Mouse (Mus musculus) C2C12 (cell line): Measurements from ENCODE around the gene Ccdc80. TPM values are rescaled to one million over a fixed set of nuclear protein-coding genes. Genes with fewer than 3 reads are reported as not detected.

ENCODE experiments used
- H3K27me3 ChIP-seq: one replicate; pipeline ENCODE4 v1.6.1; 2011; ENCODE audit not compliant: control insufficient read depth, insufficient read depth, insufficient read length
- H3K36me3 ChIP-seq: one replicate; pipeline ENCODE4 v1.6.1; 2011; ENCODE audit not compliant: control insufficient read depth, insufficient read depth
- H3K4me3 ChIP-seq: one replicate; pipeline ENCODE4 v1.5.1; 2011; ENCODE audit warnings: mild to moderate bottlenecking, control low read depth; ENCODE audit not compliant: poor library complexity, insufficient read depth, severe bottlenecking
- H3K79me2 ChIP-seq: one replicate; pipeline ENCODE4 v1.6.1; 2011; ENCODE audit not compliant: control insufficient read depth, insufficient read depth
- H3K79me3 ChIP-seq: one replicate; pipeline ENCODE4 v1.6.1; 2011; ENCODE audit warnings: low read depth, control low read depth
- H3ac ChIP-seq: one replicate; pipeline ENCODE3; 2011; ENCODE audit warnings: low read depth; ENCODE audit not compliant: control insufficient read depth, insufficient read length
- CEBPB ChIP-seq: IDR thresholded peaks from one replicate; pipeline ENCODE4 v1.6.1; 2011; ENCODE audit warnings: low read depth, mild to moderate bottlenecking, control low read depth, moderate library complexity
- CTCF ChIP-seq: IDR thresholded peaks from one replicate; pipeline ENCODE4 v1.5.1; 2011; ENCODE audit not compliant: control insufficient read depth, insufficient read depth, insufficient read length
- FOSL1 ChIP-seq: IDR thresholded peaks from one replicate; pipeline ENCODE4 v1.8.0; 2011; ENCODE audit warnings: mild to moderate bottlenecking, low read length; ENCODE audit not compliant: poor library complexity, insufficient read depth, severe bottlenecking
- MAX ChIP-seq: IDR thresholded peaks from one replicate; pipeline ENCODE4 v1.6.1; 2011; ENCODE audit warnings: mild to moderate bottlenecking, control low read depth
- MYOD1 ChIP-seq: IDR thresholded peaks from one replicate; pipeline ENCODE4 v1.6.1; 2011; ENCODE audit warnings: low read depth; ENCODE audit not compliant: control insufficient read depth, insufficient read length
- MYOG ChIP-seq: IDR thresholded peaks from one replicate; pipeline ENCODE4 v1.6.1; 2011; ENCODE audit not compliant: control insufficient read depth, insufficient read length; ENCODE audit errors: extremely low read depth
- USF1 ChIP-seq: IDR thresholded peaks from one replicate; pipeline ENCODE4 v1.6.1; 2011; ENCODE audit warnings: low read depth, mild to moderate bottlenecking, control low read depth, moderate library complexity
- polyA plus RNA-seq: library from polyadenylated mRNA; unstranded; fragments of >200 nt; fragmentation: generic; extraction: Trizol; gene quantifications from one replicate; pipeline ENCODE4 v1.2.1, GENCODE M21; 2012; ENCODE audit warnings: missing spikeins

Ccdc80 gene
- polyA plus RNA-seq, 1 experiment = 5.8 TPM

DNA sequence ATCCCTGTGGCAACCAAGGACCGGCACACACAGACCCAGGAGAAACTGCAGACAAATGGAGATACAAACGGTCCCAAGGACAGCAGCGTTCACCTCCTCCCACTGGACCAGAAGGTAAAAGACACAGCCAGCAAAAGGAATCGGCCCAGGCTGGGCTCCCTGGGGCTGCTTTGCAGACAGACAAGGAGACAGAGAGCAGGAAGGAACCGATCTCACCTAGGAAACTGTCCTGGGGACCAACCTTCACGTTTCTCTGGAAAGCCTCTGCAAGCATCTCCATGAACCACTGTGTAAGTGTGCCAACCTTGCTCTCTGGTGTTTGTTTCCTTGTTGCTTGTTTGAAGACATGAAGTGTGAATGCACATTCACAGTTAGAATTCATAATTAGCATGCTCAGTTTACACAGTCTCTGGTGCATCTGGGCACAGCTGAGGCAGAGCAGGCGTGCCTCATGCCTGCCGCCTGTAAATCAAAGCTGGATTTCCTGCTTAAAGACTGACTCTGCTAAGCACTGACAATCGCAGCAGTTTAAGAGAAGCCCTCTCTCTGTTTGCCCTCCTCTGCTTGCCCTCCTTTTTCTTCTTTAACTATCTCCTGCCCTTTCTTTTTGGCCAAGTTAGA, 1.0 kb downstream of the Ccdc80 start:
- Histone ChIP-seq H3K4me3 (no peak overlapping the region), H3K79me2 (no peaks in the 10 kb centered on the region), H3ac (no peak overlapping the region), H3K79me3 (no peaks in the 10 kb centered on the region), H3K36me3 (no peaks in the 10 kb centered on the region), H3K27me3 (no peaks in the 10 kb centered on the region)
- no peak for TF ChIP-seq FOSL1
- TF ChIP-seq USF1 = no peak
- no peak for TF ChIP-seq MYOD1
- no peak for TF ChIP-seq CTCF

DNA sequence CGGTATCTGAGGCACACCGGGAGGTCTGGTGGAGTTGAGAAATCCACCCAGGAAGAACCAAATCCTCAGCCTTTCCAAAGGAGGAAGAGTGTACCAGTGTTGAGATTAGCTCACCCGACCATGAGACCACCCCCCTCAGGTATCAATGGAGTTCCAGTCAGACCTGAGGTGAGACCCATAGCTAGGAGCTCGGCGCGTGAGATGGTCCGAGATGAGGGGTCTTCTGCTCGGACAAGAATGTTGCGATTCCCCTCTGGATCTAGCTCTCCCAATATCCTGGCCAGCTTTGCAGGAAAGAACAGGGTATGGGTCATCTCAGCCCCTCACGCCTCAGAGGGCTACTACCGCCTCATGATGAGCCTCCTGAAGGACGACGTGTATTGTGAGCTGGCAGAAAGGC, 1.8 kb downstream of the Ccdc80 start:
- no peak for TF ChIP-seq CEBPB
- no peak for TF ChIP-seq FOSL1
- no peak for TF ChIP-seq USF1
- TF ChIP-seq MYOG = no peak
- TF ChIP-seq CTCF = no peak
- no peak for TF ChIP-seq MYOD1
- Histone ChIP-seq H3ac (no peak overlapping the region), H3K4me3 (no peak overlapping the region), H3K79me2 (no peaks in the 10 kb centered on the region), H3K27me3 (no peaks in the 10 kb centered on the region), H3K79me3 (no peaks in the 10 kb centered on the region), H3K36me3 (no peaks in the 10 kb centered on the region)

DNA sequence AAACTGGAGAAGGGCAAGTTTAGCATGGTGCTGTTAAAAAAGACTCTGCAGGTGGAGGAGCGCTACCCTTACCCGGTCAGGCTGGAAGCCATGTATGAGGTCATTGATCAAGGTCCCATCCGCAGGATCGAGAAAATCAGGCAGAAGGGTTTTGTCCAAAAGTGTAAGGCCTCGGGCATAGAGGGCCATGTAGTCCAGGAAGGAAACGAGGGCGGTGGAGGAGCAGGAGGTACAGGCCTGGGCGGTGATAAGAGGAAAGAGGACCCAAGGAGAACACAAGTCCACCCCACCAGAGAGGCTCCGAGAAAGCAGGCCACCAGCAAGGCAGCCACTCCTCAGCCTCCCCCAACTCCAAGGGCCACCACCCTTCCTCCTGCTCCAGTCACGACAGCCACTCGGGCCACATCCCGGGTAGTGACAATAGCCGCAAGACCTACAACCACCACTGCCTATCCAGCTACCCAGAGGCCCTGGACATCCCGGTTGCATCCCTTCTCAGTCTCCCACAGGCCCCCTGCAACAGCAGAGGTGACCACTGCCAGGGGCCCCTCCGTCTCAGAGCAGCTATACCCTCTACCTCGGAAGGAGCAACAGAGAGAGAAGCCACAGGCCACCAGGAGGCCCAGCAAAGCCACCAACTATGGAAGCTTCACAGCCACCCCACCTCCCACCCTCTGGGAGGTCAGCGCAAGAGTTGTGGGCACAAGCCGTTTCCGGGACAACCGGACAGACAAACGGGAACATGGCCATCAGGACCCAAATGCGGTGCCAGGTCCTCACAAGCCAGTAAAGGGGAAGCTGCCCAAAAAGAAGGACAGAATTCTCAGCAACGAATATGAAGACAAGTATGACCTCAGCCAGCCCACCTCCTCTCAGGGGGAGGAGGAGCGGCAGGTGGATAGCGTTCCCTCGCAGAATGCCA, 2.6 kb downstream of the Ccdc80 start:
- no peaks in the 10 kb centered on the region for H3K27me3 ChIP-seq
- no peaks in the 10 kb centered on the region for H3K79me3 ChIP-seq
- TF ChIP-seq CTCF (no peak), MYOG (no peak), MAX (no peak)
- no peak overlapping the region for H3ac ChIP-seq
- H3K4me3 ChIP-seq = no peak overlapping the region
- H3K36me3 ChIP-seq = no peaks in the 10 kb centered on the region
- H3K79me2 ChIP-seq = no peaks in the 10 kb centered on the region

DNA sequence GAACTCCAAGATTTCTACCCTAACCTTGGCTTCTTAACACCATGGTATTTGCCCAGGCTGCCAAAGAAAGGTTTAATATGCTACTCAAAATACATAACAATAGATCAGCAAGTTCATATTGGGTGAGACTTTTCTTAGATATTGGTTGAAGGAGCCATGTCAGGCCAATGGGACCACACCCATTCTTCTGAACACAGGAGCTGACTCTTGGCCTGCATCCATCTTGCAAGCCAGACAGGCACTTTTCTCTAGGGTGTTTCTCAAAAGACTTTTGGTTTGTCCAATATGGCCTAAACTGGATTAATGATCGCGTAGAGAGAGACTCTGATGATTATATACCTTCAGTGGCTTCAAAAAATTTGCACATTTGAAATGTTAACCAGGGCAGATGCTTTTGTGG, 4.3 kb downstream of the Ccdc80 start:
- H3K27me3 ChIP-seq = no peaks in the 10 kb centered on the region
- TF ChIP-seq USF1 (no peak), FOSL1 (no peak), MAX (no peak), MYOD1 (no peak), CEBPB (no peak), MYOG (no peak), CTCF (no peak)
- H3ac ChIP-seq = no peak overlapping the region
- no peaks in the 10 kb centered on the region for H3K36me3 ChIP-seq
- no peak overlapping the region for H3K4me3 ChIP-seq
- H3K79me2 ChIP-seq = no peaks in the 10 kb centered on the region
- H3K79me3 ChIP-seq = no peaks in the 10 kb centered on the region

DNA sequence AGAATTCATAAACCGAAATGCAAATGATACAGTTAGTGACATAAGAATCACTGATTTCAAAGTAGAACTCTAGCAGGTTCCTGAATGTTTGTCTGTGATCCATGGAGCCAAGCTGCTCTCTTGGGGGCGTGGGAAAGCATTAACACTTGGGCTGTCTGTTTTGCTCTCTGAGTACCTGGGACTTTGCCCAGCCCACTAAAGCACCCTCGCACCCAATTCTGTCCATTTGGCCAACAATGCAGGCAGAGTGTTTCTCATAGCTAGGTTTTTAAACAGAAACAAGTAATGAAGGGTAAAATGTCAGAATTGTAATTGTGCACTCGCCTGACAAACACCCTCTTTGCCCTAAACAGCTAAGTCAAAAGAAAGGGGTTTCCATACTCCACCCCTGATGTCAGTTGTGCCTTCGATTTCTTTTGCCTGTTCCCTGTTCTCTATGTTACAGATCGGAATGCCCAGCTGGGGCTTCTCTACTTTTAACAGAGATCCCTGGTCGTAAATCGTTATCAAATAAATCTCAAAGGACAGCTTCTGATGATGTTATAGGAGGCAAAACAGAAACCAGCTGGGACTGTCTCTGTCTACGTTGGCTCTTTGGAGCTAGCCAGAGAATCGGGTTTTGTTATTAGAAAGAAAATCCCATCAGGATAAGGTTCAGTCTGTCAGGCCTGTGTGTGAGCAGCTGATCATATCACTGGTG, 5.1 kb downstream of the Ccdc80 start:
- H3K4me3 ChIP-seq = no peak overlapping the region
- no peaks in the 10 kb centered on the region for H3K79me3 ChIP-seq
- H3K27me3 ChIP-seq = no peaks in the 10 kb centered on the region
- TF ChIP-seq FOSL1 = no peak
- TF ChIP-seq MYOG = no peak
- TF ChIP-seq MYOD1 = no peak
- no peak for TF ChIP-seq MAX
- TF ChIP-seq USF1 = no peak
- TF ChIP-seq CEBPB = no peak
- TF ChIP-seq CTCF = no peak
- H3ac ChIP-seq = no peak overlapping the region
- H3K79me2 ChIP-seq = no peaks in the 10 kb centered on the region
- no peaks in the 10 kb centered on the region for H3K36me3 ChIP-seq
